Comparison of ENCODE assay signal across 9 mouse cellular contexts in the genomic region with DNA sequence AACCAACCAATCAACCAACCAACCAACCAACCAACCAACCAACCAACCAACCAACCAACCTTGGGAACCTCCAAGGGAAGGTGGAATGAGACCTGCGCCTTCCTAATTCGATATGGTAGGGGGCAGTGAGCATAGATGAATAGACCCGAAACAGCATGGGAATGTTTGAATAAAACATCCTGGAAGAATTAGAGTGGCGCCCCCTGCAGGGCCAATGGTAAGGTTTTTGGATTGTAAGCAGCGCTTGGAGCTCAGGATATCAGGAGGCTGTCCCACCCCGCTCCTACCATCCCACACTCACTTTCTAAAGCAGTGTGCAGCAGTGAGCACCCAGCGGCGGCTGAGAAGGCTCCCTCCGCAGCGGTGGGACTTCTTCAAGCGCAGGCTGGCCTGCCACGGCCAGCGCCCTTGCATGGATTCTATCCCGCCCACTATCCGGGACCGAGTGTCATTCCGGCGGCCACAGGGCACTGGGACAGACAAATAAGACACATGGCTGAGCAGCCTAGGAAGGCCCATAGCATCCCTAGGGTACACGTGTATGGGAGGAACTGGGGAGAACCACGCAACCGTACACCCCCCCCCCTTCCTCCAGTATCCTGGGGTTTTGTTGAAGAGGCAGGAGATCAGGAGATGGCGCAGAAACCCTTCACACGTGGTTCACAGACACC. TPM values are rescaled to one million over a fixed set of nuclear protein-coding genes. Genes with fewer than 3 reads are reported as not detected.
DNase-seq lines count a peak whose midpoint lies in the region; ATAC-seq and TF ChIP-seq lines count a peak whose summit lies in the region.
"Had no signal": no experiment of that assay in that cellular context is flagged by ENCODE, and none has a peak within 500 bp of the region (broad histone marks: within the 10 kb centered on the region; RNA-seq: fewer than 3 reads in every experiment).

No protein-coding gene starts in this region.

- no peaks in the 10 kb centered on the region for H3K36me3 ChIP-seq in ES-E14 (ENCODE audit: control insufficient read depth, insufficient read depth, low read length, poor library complexity, severe bottlenecking)
- H3K36me3 ChIP-seq in hindbrain, embryonic 14.5 days (replicated peaks; ENCODE audit: control insufficient read depth, insufficient read depth) = no peaks in the 10 kb centered on the region
- H3K36me3 ChIP-seq in midbrain, embryonic 10.5 days = no peaks in the 10 kb centered on the region

- in situ Hi-C loops in ES-E14 (cut with MboI; ENCODE audit: low sequenced_read_pairs in 2 of 2, unreplicated experiment in 2 of 2) = no loop called here

- ATAC-seq in hindbrain, embryonic 14.5 days (ENCODE audit: low FRiP score) = no peak
- no peak; the same call in 1 of the 2 replicates for ATAC-seq in cerebellum, adult (ENCODE audit: insufficient number of reproducible peaks, low FRiP score, low TSS enrichment)

- peak overlapping the region; percentile 78 for H3K9ac ChIP-seq in ES-E14 (ENCODE audit: insufficient read depth, low read depth, low read length, poor library complexity, severe bottlenecking)
- H3K9ac ChIP-seq in hindbrain, embryonic 14.5 days = no peak overlapping the region

- H3K4me2 ChIP-seq in hindbrain, embryonic 14.5 days (replicated peaks) = peak overlapping the region; percentile 14; the same call in 1 of the 2 replicates

- H3K4me1 ChIP-seq in ES-E14 (ENCODE audit: control insufficient read depth in 2 of 2, insufficient read depth in 2 of 2, low read length in 2 of 2, poor library complexity in 1 of 2) = no peaks in the 10 kb centered on the region; a peak in 1 of 4 replicates
- H3K4me1 ChIP-seq in hindbrain, embryonic 14.5 days (replicated peaks; ENCODE audit: control insufficient read depth, insufficient read depth, low read length) = no peaks in the 10 kb centered on the region
- peaks cover 11% of the 10 kb centered on the region for H3K4me1 ChIP-seq in midbrain, embryonic 10.5 days

- H3K9me3 ChIP-seq in ES-E14 (ENCODE audit: control insufficient read depth, insufficient read depth, low read depth, low read length) = no peaks in the 10 kb centered on the region
- no peaks in the 10 kb centered on the region for H3K9me3 ChIP-seq in hindbrain, embryonic 14.5 days (ENCODE audit: control insufficient read depth, low read length)
- H3K9me3 ChIP-seq in midbrain, embryonic 10.5 days (replicated peaks) = no peaks in the 10 kb centered on the region

- H3K27me3 ChIP-seq in hindbrain, embryonic 14.5 days (ENCODE audit: control insufficient read depth, insufficient read depth, low read length) = no peaks in the 10 kb centered on the region
- H3K27me3 ChIP-seq in midbrain, embryonic 10.5 days (ENCODE audit: low read depth, poor library complexity, severe bottlenecking) = peaks cover 16% of the 10 kb centered on the region; the same call in 1 of the 2 replicates

- no peak overlapping the region for H3K27ac ChIP-seq in gastrocnemius, adult 2 months
- H3K27ac ChIP-seq in ES-E14 (ENCODE audit: insufficient read depth, low read depth, low read length, poor library complexity, severe bottlenecking) = 0 out of 2 replicates have a peak overlapping the region, but pooled peaks have one; percentile 6
- no peak overlapping the region for H3K27ac ChIP-seq in hindbrain, embryonic 14.5 days
- H3K27ac ChIP-seq in midbrain, embryonic 10.5 days (replicated peaks) = no peak overlapping the region

- no peak overlapping the region for H3K4me3 ChIP-seq in gastrocnemius, adult 2 months
- peak overlapping the region; percentile 61 to 74 for H3K4me3 ChIP-seq in ES-E14 (ENCODE audit: insufficient read depth in 1 of 2, low read depth in 1 of 2, low read length in 2 of 2, poor library complexity in 1 of 2, severe bottlenecking in 1 of 2)
- H3K4me3 ChIP-seq in hindbrain, embryonic 14.5 days (replicated peaks; ENCODE audit: low read length) = no peak overlapping the region
- peak overlapping the region; percentile 45 for H3K4me3 ChIP-seq in midbrain, embryonic 10.5 days

- DNase-seq in gastrocnemius, adult 2 months = no peak
- no peak for DNase-seq in gastrocnemius, adult 18-20 months (ENCODE audit: low spot score)
- peak; percentile 78 for DNase-seq in ES-E14 (ENCODE audit: low read depth, low spot score)
- no peak for DNase-seq in hindbrain, embryonic 14.5 days (ENCODE audit: low spot score)
- DNase-seq in midbrain, embryonic 10.5 days (ENCODE audit: low spot score) = no peak
- no peak for DNase-seq in layer of hippocampus, adult 8-10 months (ENCODE audit: low spot score in 2 of 2)
- no peak for DNase-seq in left cerebral cortex, postnatal 14 days (ENCODE audit: low spot score in 2 of 2)

- peak; percentile 41 for TF ChIP-seq CTCF in gastrocnemius, adult 2 months (IDR thresholded peaks at IDR 0.05)

- WGBS in hindbrain, embryonic 14.5 days = 45% methylated on average over 23 of the region's 23 CpGs
- 46% methylated on average over 23 of the region's 23 CpGs for WGBS in midbrain, embryonic 10.5 days

- intact Hi-C loops in gastrocnemius, adult 2 months (cut with DNase I) = loop anchor here (2.0 kb wide), 1 partner anchor 94 kb away; no protein-coding TSS in a partner anchor
- intact Hi-C loops in left cerebral cortex, postnatal 14 days (cut with DNase I) = loop anchor here (5.0 kb wide), 1 partner anchor 71 kb away; a partner anchor contains a TSS

TF ChIP-seq in ES-E14, 5 proteins besides CTCF, POLR2A, EP300 and RAD21:
- TF ChIP-seq ZC3H11A (IDR thresholded peaks at IDR 0.05; ENCODE audit: borderline replicate concordance, low read depth, low read length) (no peak), MAFK (IDR thresholded peaks at IDR 0.05; ENCODE audit: insufficient read depth, low read depth, low read length) (no peak), CHD2 (IDR thresholded peaks at IDR 0.05; ENCODE audit: low read depth, low read length) (no peak), ZNF384 (IDR thresholded peaks at IDR 0.05; ENCODE audit: low read depth, low read length) (no peak), HCFC1 (IDR thresholded peaks at IDR 0.05; ENCODE audit: borderline replicate concordance, insufficient read depth, low read length) (no peak)

RNA-seq across cellular contexts. Expression of a gene that starts 0.4 kb away (rescaled TPM):
- total RNA-seq in gastrocnemius, adult 2 months (2021) = not detected
- not detected for total RNA-seq in gastrocnemius, adult 18-20 months (2021)
- 0.26 and 0.31 TPM in 2 replicates for total RNA-seq in ES-E14 (2012; rRNA removed)
- 0.16 TPM in 1 of 2 replicates, not detected in the other for polyA plus RNA-seq in hindbrain, embryonic 14.5 days (2014; fragmentation: Nextera tagmentation; extraction: Ambion mirVana)
- not detected in 2 replicates for polyA plus RNA-seq in midbrain, embryonic 10.5 days (2016; fragmentation: Nextera tagmentation; extraction: Ambion mirVana)
- not detected for total RNA-seq in layer of hippocampus, adult 8-10 months (2022)
- 1 to 10 TPM in 1 of 2 experiments, not detected in 1; 1.1 TPM for total RNA-seq in left cerebral cortex, postnatal 14 days (2021)
- polyA plus RNA-seq: heart, postnatal 0 days had no signal

RNA-seq across cellular contexts. Expression of a gene that starts 0.7 kb away (rescaled TPM):
- total RNA-seq in gastrocnemius, adult 2 months (2021) = not detected
- not detected for total RNA-seq in gastrocnemius, adult 18-20 months (2021)
- 6.8 and 11.0 TPM in 2 replicates for total RNA-seq in ES-E14 (2012; rRNA removed)
- polyA plus RNA-seq in hindbrain, embryonic 14.5 days (2014; fragmentation: Nextera tagmentation; extraction: Ambion mirVana) = 1.1 and 2.3 TPM in 2 replicates
- polyA plus RNA-seq in midbrain, embryonic 10.5 days (2016; fragmentation: Nextera tagmentation; extraction: Ambion mirVana) = 1.7 and 2.3 TPM in 2 replicates
- total RNA-seq in layer of hippocampus, adult 8-10 months (2022) = 1 to 10 TPM; 1.8 to 2.3 (median 2.0) TPM
- 1 to 10 TPM; 1.9 to 2.2 TPM for total RNA-seq in left cerebral cortex, postnatal 14 days (2021)
- polyA plus RNA-seq: heart, postnatal 0 days had no signal

RNA-seq across cellular contexts. Expression of a gene that starts 7.4 kb away (rescaled TPM):
- not detected for total RNA-seq in gastrocnemius, adult 2 months (2021)
- total RNA-seq in gastrocnemius, adult 18-20 months (2021) = not detected
- 0.45 and 0.95 TPM in 2 replicates for total RNA-seq in ES-E14 (2012; rRNA removed)
- not detected in 2 replicates for polyA plus RNA-seq in hindbrain, embryonic 14.5 days (2014; fragmentation: Nextera tagmentation; extraction: Ambion mirVana)
- 0.28 and 0.52 TPM in 2 replicates for polyA plus RNA-seq in midbrain, embryonic 10.5 days (2016; fragmentation: Nextera tagmentation; extraction: Ambion mirVana)
- under 1 TPM in 1 of 4 experiments, not detected in 3; 0.38 TPM for total RNA-seq in layer of hippocampus, adult 8-10 months (2022)
- not detected for total RNA-seq in left cerebral cortex, postnatal 14 days (2021)
- polyA plus RNA-seq: heart, postnatal 0 days had no signal

RNA-seq across cellular contexts. Expression of a gene that starts 14.3 kb away (rescaled TPM):
- 100 to 1,000 TPM; 296 to 351 TPM for total RNA-seq in gastrocnemius, adult 2 months (2021)
- total RNA-seq in gastrocnemius, adult 18-20 months (2021) = 100 to 1,000 TPM; 394 to 418 TPM
- total RNA-seq in ES-E14 (2012; rRNA removed) = 651 and 726 TPM in 2 replicates
- polyA plus RNA-seq in hindbrain, embryonic 14.5 days (2014; fragmentation: Nextera tagmentation; extraction: Ambion mirVana) = 1,176 and 1,404 TPM in 2 replicates
- polyA plus RNA-seq in midbrain, embryonic 10.5 days (2016; fragmentation: Nextera tagmentation; extraction: Ambion mirVana) = 1,078 TPM in 2 replicates
- 100 to 1,000 TPM; 314 to 381 (median 345) TPM for total RNA-seq in layer of hippocampus, adult 8-10 months (2022)
- 100 to 1,000 TPM; 334 to 397 TPM for total RNA-seq in left cerebral cortex, postnatal 14 days (2021)

RNA-seq across cellular contexts. Expression of a gene that starts 24.6 kb away (rescaled TPM):
- not detected for total RNA-seq in gastrocnemius, adult 2 months (2021)
- not detected for total RNA-seq in gastrocnemius, adult 18-20 months (2021)
- not detected in 2 replicates for total RNA-seq in ES-E14 (2012; rRNA removed)
- polyA plus RNA-seq in hindbrain, embryonic 14.5 days (2014; fragmentation: Nextera tagmentation; extraction: Ambion mirVana) = not detected in 2 replicates
- polyA plus RNA-seq in midbrain, embryonic 10.5 days (2016; fragmentation: Nextera tagmentation; extraction: Ambion mirVana) = not detected in 2 replicates
- total RNA-seq in layer of hippocampus, adult 8-10 months (2022) = not detected
- not detected for total RNA-seq in left cerebral cortex, postnatal 14 days (2021)
- polyA plus RNA-seq: heart, postnatal 0 days had no signal

Comparison
In these comparisons a context has a peak if more than half of its experiments do, and no peak if none do; other contexts are left out.
1. H3K4me3 ChIP-seq: peak in ES-E14 (2 of 2) and midbrain, embryonic 10.5 days (single experiment); none in gastrocnemius, adult 2 months (single experiment) and hindbrain, embryonic 14.5 days (single experiment).